Mouse (Mus musculus) liver, embryonic 14.5 days (tissue): ENCODE measurements around the gene Klhdc9. TPM values are rescaled to one million over a fixed set of nuclear protein-coding genes. Genes with fewer than 3 reads are reported as not detected.
A peak's percentile ranks its signal among the peaks of the same experiment; 100 is the strongest.

ENCODE experiments used
- ATAC-seq: fragments of 200-750 bp; cut with Nextera tagmentation; 2 replicates; pipeline ENCODE4 v1.8.0; 2017; ENCODE audit warnings: moderate number of reproducible peaks, mild to moderate bottlenecking, moderate library complexity; ENCODE audit not compliant: insufficient read depth
- DNase-seq, 3 experiments: peaks; one replicate each; pipeline ENCODE4 v3.0.0-alpha.2; 2012 to 2013; ENCODE audit warnings: low read depth in 3 of 3, low spot score in 3 of 3
- H3K27ac ChIP-seq: fragments of 300-500 bp; sonication (generic); 2 replicates; pipeline ENCODE4 v1.5.1; 2014; ENCODE audit warnings: moderate library complexity, mild to moderate bottlenecking, control low read depth, inconsistent platforms
- H3K27me3 ChIP-seq: fragments of 300-500 bp; sonication (generic); 2 replicates; pipeline ENCODE4 v1.6.1; 2014; ENCODE audit warnings: mild to moderate bottlenecking, low read length, moderate library complexity; ENCODE audit not compliant: control insufficient read depth, insufficient read depth
- H3K36me3 ChIP-seq: fragments of 300-500 bp; sonication (generic); replicated peaks from 2 replicates; pipeline ENCODE4 v1.6.1; 2014; ENCODE audit warnings: low read depth; ENCODE audit not compliant: control insufficient read depth, insufficient read depth
- H3K4me1 ChIP-seq, 2 experiments: fragments of 200-500 bp in 1 of 2; fragments of 300-500 bp in 1 of 2; sonication (generic) in 1 of 2; replicated peaks; 2 replicates each; pipeline ENCODE4 v1.6.1; 2012 to 2014; ENCODE audit warnings: antibody characterized with exemption in 1 of 2, inconsistent platforms in 1 of 2, low read length in 1 of 2; ENCODE audit not compliant: control insufficient read depth in 2 of 2, insufficient read depth in 2 of 2
- H3K4me2 ChIP-seq: fragments of 300-500 bp; sonication (generic); 2 replicates; pipeline ENCODE4 v1.6.1; 2014; ENCODE audit warnings: low read depth, mild to moderate bottlenecking, control low read depth, moderate library complexity
- H3K4me3 ChIP-seq, 2 experiments: fragments of 200-500 bp in 1 of 2; fragments of 300-500 bp in 1 of 2; sonication (generic) in 1 of 2; 2 replicates each; pipeline ENCODE4 v1.5.1; 2012 to 2014; ENCODE audit warnings: low read depth in 2 of 2, low read length in 2 of 2, mild to moderate bottlenecking in 2 of 2, control low read depth in 1 of 2, inconsistent platforms in 1 of 2, moderate library complexity in 1 of 2; ENCODE audit not compliant: insufficient read depth in 1 of 2
- H3K9ac ChIP-seq: fragments of 300-500 bp; sonication (generic); replicated peaks from 2 replicates; pipeline ENCODE4 v1.6.1; 2014; ENCODE audit warnings: mild to moderate bottlenecking, control low read depth, moderate library complexity
- H3K9me3 ChIP-seq: fragments of 300-500 bp; sonication (generic); 2 replicates; pipeline ENCODE4 v1.6.1; 2016; ENCODE audit warnings: low read length, mixed read lengths; ENCODE audit not compliant: control insufficient read depth
- CTCF ChIP-seq: IDR thresholded peaks from 2 replicates; pipeline ENCODE4 v1.5.1; 2016; ENCODE audit warnings: antibody characterized with exemption, low read depth, control low read depth
- EP300 ChIP-seq: IDR thresholded peaks from 2 replicates; pipeline ENCODE4 v1.6.1; 2016; ENCODE audit warnings: antibody characterized with exemption, low read depth
- WGBS: fragments of 180-500 bp; shearing (Covaris S2); extraction: QIAGEN DNeasy Blood & Tissue Kit; methylation state at CpG from one replicate; pipeline ENCODE4 v1.1.7; 2014; ENCODE audit not compliant: insufficient replicate concordance; 5-methylcytosine and 5-hydroxymethylcytosine counted together
- polyA plus RNA-seq, 2 experiments: library from polyadenylated mRNA; depleted of rRNA in 1 of 2; stranded (reverse) in 1 of 2; unstranded in 1 of 2; fragments of >200 nt; fragmentation: Nextera tagmentation in 1 of 2; extraction: Ambion mirVana in 1 of 2; gene quantifications; 2 replicates each; pipeline versions ENCODE4 v1.2.1 to v1.2.3; 2012 to 2014

Gene Klhdc9
- polyA plus RNA-seq, 2 experiments: 0.27 to 0.70 TPM

GRCm38 (mm10) chr1:171358421-171358820, 2.2 kb downstream of the Klhdc9 start:
- Histone ChIP-seq H3K9me3 (no peaks in the 10 kb centered on the region), H3K4me3 (no peak overlapping the region), H3K27me3 (no peaks in the 10 kb centered on the region), H3K4me2 (no peak overlapping the region), H3K27ac (no peak overlapping the region), H3K36me3 (peaks cover 4% of the 10 kb centered on the region; the same call in 1 of the 2 replicates), H3K9ac (no peak overlapping the region), H3K4me1 (peaks cover 6 to 11% of the 10 kb centered on the region in 2 experiments)
- DNase-seq: peak in 2 of 3 experiments; percentile 35 to 47
- peak; percentile 73 for TF ChIP-seq CTCF
- no peak for TF ChIP-seq EP300
- no peak for ATAC-seq
- WGBS: 61% methylated on average over 4 of the region's 4 CpGs

- DNase-seq: no peak
- peaks cover 4% of the 10 kb centered on the region; the same call in 1 of the 2 replicates for H3K36me3 ChIP-seq
- H3K27ac ChIP-seq: no peak overlapping the region
- peaks cover 6 to 10% of the 10 kb centered on the region in 2 experiments for H3K4me1 ChIP-seq
- H3K9me3 ChIP-seq: no peaks in the 10 kb centered on the region
- no peak for ATAC-seq
- H3K9ac ChIP-seq: no peak overlapping the region
- 72% methylated on average over 2 of the region's 2 CpGs for WGBS
- H3K27me3 ChIP-seq: no peaks in the 10 kb centered on the region
- TF ChIP-seq EP300: no peak
- TF ChIP-seq CTCF: no peak
- H3K4me3 ChIP-seq: no peak overlapping the region
- H3K4me2 ChIP-seq: no peak overlapping the region
These were observed 3.8 kb downstream of the Klhdc9 start for GRCm38 (mm10) chr1:171356814-171357213.

- Histone ChIP-seq H3K27me3 (no peaks in the 10 kb centered on the region), H3K36me3 (peaks cover 4% of the 10 kb centered on the region; the same call in 1 of the 2 replicates), H3K27ac (no peak overlapping the region), H3K9me3 (no peaks in the 10 kb centered on the region), H3K4me2 (no peak overlapping the region), H3K4me1 (peaks cover 2 to 4% of the 10 kb centered on the region in 2 experiments; a peak in 3 of 4 replicates), H3K9ac (no peak overlapping the region), H3K4me3 (no peak overlapping the region)
- DNase-seq (peak in 1 of 3 experiments; percentile 36), ATAC-seq (no peak)
- 59% methylated on average over 5 of the region's 5 CpGs for WGBS
- TF ChIP-seq EP300 (no peak), CTCF (peak; percentile 84)
These were observed 4.7 kb downstream of the Klhdc9 start for GRCm38 (mm10) chr1:171355812-171356340.

GRCm38 (mm10) chr1:171349210-171349609, 11.4 kb downstream of the Klhdc9 start:
- H3K27ac ChIP-seq: no peak overlapping the region
- H3K27me3 ChIP-seq: no peaks in the 10 kb centered on the region
- 71% methylated on average over 2 of the region's 2 CpGs for WGBS
- H3K4me2 ChIP-seq: no peak overlapping the region
- TF ChIP-seq CTCF (no peak), EP300 (no peak)
- H3K4me1 ChIP-seq: peaks cover 0 to 6% of the 10 kb centered on the region in 2 experiments; a peak in 3 of 4 replicates
- no peaks in the 10 kb centered on the region for H3K36me3 ChIP-seq
- no peak overlapping the region for H3K9ac ChIP-seq
- H3K4me3 ChIP-seq: no peak overlapping the region
- H3K9me3 ChIP-seq: no peaks in the 10 kb centered on the region; the same call in 1 of the 2 replicates
- DNase-seq (no peak), ATAC-seq (no peak)

- Histone ChIP-seq H3K4me3 (no peak overlapping the region), H3K9me3 (no peaks in the 10 kb centered on the region; the same call in 1 of the 2 replicates), H3K27ac (no peak overlapping the region), H3K36me3 (no peaks in the 10 kb centered on the region), H3K4me1 (peaks cover 0 to 6% of the 10 kb centered on the region in 2 experiments; a peak in 3 of 4 replicates), H3K4me2 (no peak overlapping the region), H3K9ac (no peak overlapping the region), H3K27me3 (no peaks in the 10 kb centered on the region)
- DNase-seq (no peak), ATAC-seq (no peak)
- 73% methylated on average over 3 of the region's 3 CpGs for WGBS
- TF ChIP-seq EP300 (no peak), CTCF (no peak)
These were observed 11.9 kb downstream of the Klhdc9 start for GRCm38 (mm10) chr1:171348665-171349064.
